Comparison of ENCODE assay signal across 11 mouse cellular contexts in the genomic region with DNA sequence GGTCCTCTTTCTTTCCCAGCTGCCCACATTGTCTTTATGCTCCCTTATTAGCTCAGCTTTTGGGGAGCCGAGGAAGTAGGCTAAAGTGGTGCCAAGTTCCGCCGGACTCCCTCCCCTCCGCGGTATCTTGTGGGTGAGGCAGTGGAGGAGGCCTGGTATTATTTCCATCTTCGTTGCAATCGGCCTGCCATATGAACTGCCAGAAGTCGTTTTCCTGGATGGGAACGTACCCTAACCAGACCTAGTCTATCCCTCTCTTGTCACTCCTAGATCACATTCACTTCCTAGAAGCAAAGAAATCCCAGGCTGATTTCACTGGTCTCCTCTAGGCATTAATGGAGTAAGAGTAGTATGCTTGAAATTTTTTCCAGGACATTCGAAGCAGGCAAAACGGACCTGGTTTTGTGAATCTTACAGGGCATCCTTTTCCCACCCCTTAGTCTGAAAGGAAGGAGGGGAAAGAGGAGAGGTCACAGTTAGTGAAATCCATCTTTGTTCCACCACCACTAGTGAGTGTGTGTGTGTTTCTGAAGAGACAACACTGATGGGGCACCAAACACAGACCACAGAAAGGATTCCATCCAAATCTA. TPM values are rescaled to one million over a fixed set of nuclear protein-coding genes. Genes with fewer than 3 reads are reported as not detected.
DNase-seq lines count a peak whose midpoint lies in the region; ATAC-seq and TF ChIP-seq lines count a peak whose summit lies in the region.
"Had no signal": no experiment of that assay in that cellular context is flagged by ENCODE, and none has a peak within 500 bp of the region (broad histone marks: within the 10 kb centered on the region; RNA-seq: fewer than 3 reads in every experiment).

No protein-coding gene starts in this region.

- H3K27ac ChIP-seq in forebrain, postnatal 0 days (ENCODE audit: low read depth, low read length) = no peak overlapping the region
- no peak overlapping the region for H3K27ac ChIP-seq in forebrain, embryonic 14.5 days (ENCODE audit: low read depth, low read length)
- H3K27ac ChIP-seq in kidney, embryonic 15.5 days = no peak overlapping the region
- H3K27ac ChIP-seq: embryonic facial prominence, embryonic 15.5 days; limb, embryonic 12.5 days had no signal

- H3K27me3 ChIP-seq in forebrain, postnatal 0 days (ENCODE audit: insufficient read depth, low read length) = peaks cover 66% of the 10 kb centered on the region
- H3K27me3 ChIP-seq in forebrain, embryonic 14.5 days (replicated peaks; ENCODE audit: control insufficient read depth, insufficient read depth, low read length) = peaks cover 63% of the 10 kb centered on the region
- H3K27me3 ChIP-seq in kidney, embryonic 15.5 days = peaks cover 81% of the 10 kb centered on the region
- peaks cover 60% of the 10 kb centered on the region for H3K27me3 ChIP-seq in E14TG2a.4 (ENCODE audit: insufficient read depth, low read length)

- DNase-seq in forebrain, postnatal 0 days = peak; percentile 32
- no peak for DNase-seq in forebrain, embryonic 14.5 days (ENCODE audit: low spot score)
- DNase-seq in kidney, postnatal 14 days = no peak
- no peak for DNase-seq in left cerebral cortex, postnatal 25 days (ENCODE audit: low spot score in 2 of 2)
- no peak for DNase-seq in thymus, postnatal 10 days (ENCODE audit: low spot score in 2 of 2)

- TF ChIP-seq CTCF in forebrain, postnatal 0 days (IDR thresholded peaks at IDR 0.05; ENCODE audit: low read depth) = no peak
- no peak for TF ChIP-seq CTCF in E14TG2a.4 (conservative IDR thresholded peaks at IDR 0.05; ENCODE audit: low read length)

- H3K36me3 ChIP-seq in forebrain, postnatal 0 days (ENCODE audit: insufficient read depth) = no peaks in the 10 kb centered on the region
- no peaks in the 10 kb centered on the region for H3K36me3 ChIP-seq in forebrain, embryonic 14.5 days (ENCODE audit: control insufficient read depth, insufficient read depth, low read length)
- H3K36me3 ChIP-seq in kidney, embryonic 15.5 days = no peaks in the 10 kb centered on the region
- no peaks in the 10 kb centered on the region for H3K36me3 ChIP-seq in E14TG2a.4 (ENCODE audit: insufficient read depth, low read length)
- H3K36me3 ChIP-seq: embryonic facial prominence, embryonic 15.5 days; limb, embryonic 12.5 days had no signal

- H3K4me3 ChIP-seq in forebrain, postnatal 0 days (ENCODE audit: low read depth, low read length) = no peak overlapping the region
- no peak overlapping the region for H3K4me3 ChIP-seq in forebrain, embryonic 14.5 days (ENCODE audit: low read depth, low read length)
- H3K4me3 ChIP-seq in kidney, embryonic 15.5 days (replicated peaks) = no peak overlapping the region
- peak overlapping the region; percentile 64 for H3K4me3 ChIP-seq in E14TG2a.4 (replicated peaks; ENCODE audit: low read length)

- no peak overlapping the region for H3K9ac ChIP-seq in forebrain, postnatal 0 days
- H3K9ac ChIP-seq in forebrain, embryonic 14.5 days (ENCODE audit: low read length) = no peak overlapping the region
- no peak overlapping the region for H3K9ac ChIP-seq in kidney, embryonic 15.5 days
- H3K9ac ChIP-seq: embryonic facial prominence, embryonic 15.5 days; limb, embryonic 12.5 days had no signal

- no peaks in the 10 kb centered on the region for H3K4me1 ChIP-seq in forebrain, postnatal 0 days (ENCODE audit: insufficient read depth)
- peaks cover 3% of the 10 kb centered on the region; the same call in 1 of the 2 replicates for H3K4me1 ChIP-seq in forebrain, embryonic 14.5 days (ENCODE audit: control insufficient read depth, insufficient read depth, low read length)
- H3K4me1 ChIP-seq in kidney, embryonic 15.5 days = peaks cover 15% of the 10 kb centered on the region
- peaks cover 11% of the 10 kb centered on the region for H3K4me1 ChIP-seq in E14TG2a.4 (replicated peaks; ENCODE audit: low read depth, low read length)

- intact Hi-C loops in left cerebral cortex, postnatal 25 days (cut with DNase I) = loop anchor here (10.0 kb wide), 1 partner anchor 645 kb away; no protein-coding TSS in a partner anchor

- WGBS in forebrain, postnatal 0 days = 2% methylated on average over 11 of the region's 11 CpGs
- WGBS in forebrain, embryonic 14.5 days = 0% methylated on average over 11 of the region's 11 CpGs
- WGBS in kidney, embryonic 15.5 days = under 1% methylated on average over 11 of the region's 11 CpGs

- H3K9me3 ChIP-seq in forebrain, postnatal 0 days (ENCODE audit: low read length) = no peaks in the 10 kb centered on the region
- no peaks in the 10 kb centered on the region for H3K9me3 ChIP-seq in forebrain, embryonic 14.5 days (replicated peaks; ENCODE audit: control insufficient read depth, low read length)
- H3K9me3 ChIP-seq in kidney, embryonic 15.5 days (replicated peaks) = no peaks in the 10 kb centered on the region
- no peaks in the 10 kb centered on the region for H3K9me3 ChIP-seq in E14TG2a.4 (ENCODE audit: low read length)
- H3K9me3 ChIP-seq: embryonic facial prominence, embryonic 15.5 days; limb, embryonic 12.5 days had no signal

- no peak overlapping the region for H3K4me2 ChIP-seq in forebrain, postnatal 0 days (ENCODE audit: low read depth)
- no peak overlapping the region for H3K4me2 ChIP-seq in forebrain, embryonic 14.5 days (ENCODE audit: low read length)
- peak overlapping the region; percentile 41; the same call in 1 of the 2 replicates for H3K4me2 ChIP-seq in kidney, embryonic 15.5 days

- ATAC-seq in forebrain, postnatal 0 days = no peak
- ATAC-seq in forebrain, embryonic 14.5 days = no peak
- no peak for ATAC-seq in kidney, embryonic 15.5 days (replicated peaks; ENCODE audit: low FRiP score)
- peak; percentile 8 to 16; a peak in 1 of 4 replicates for ATAC-seq in hematopoietic stem cell, adult 5-6 weeks (replicated peaks in 1 of 2; ENCODE audit: insufficient read depth in 1 of 2, low FRiP score in 2 of 2, low TSS enrichment in 1 of 2, low read depth in 1 of 2, poor library complexity in 2 of 2, severe bottlenecking in 2 of 2)

RNA-seq across cellular contexts. Expression of gene Spag6, which starts 5.7 kb away (rescaled TPM):
- total RNA-seq in forebrain, postnatal 0 days (2014; rRNA removed) = not detected in 2 replicates
- 0.06 and 0.21 TPM in 2 replicates for polyA plus RNA-seq in forebrain, postnatal 0 days (2015; fragmentation: Nextera tagmentation; extraction: Ambion mirVana)
- 0.09 and 0.18 TPM in 2 replicates for polyA plus RNA-seq in forebrain, embryonic 14.5 days (2014; fragmentation: Nextera tagmentation; extraction: Ambion mirVana)
- polyA plus RNA-seq in kidney, embryonic 15.5 days (2015; fragmentation: Nextera tagmentation; extraction: Ambion mirVana) = 0.26 TPM in 1 of 2 replicates, not detected in the other
- total RNA-seq in hematopoietic stem cell, adult 5-6 weeks (2017) = not detected in 2 replicates
- total RNA-seq in left cerebral cortex, postnatal 25 days (2021) = 1 to 10 TPM; 5.4 to 6.0 TPM
- polyA plus RNA-seq: embryonic facial prominence, embryonic 15.5 days; inflammation-experienced regulatory T-cells, adult 6 months had no signal

RNA-seq across cellular contexts. Expression of gene Bmi1, which starts 22.7 kb away (rescaled TPM):
- total RNA-seq in forebrain, postnatal 0 days (2014; rRNA removed) = 92.2 and 94.7 TPM in 2 replicates
- polyA plus RNA-seq in forebrain, postnatal 0 days (2015; fragmentation: Nextera tagmentation; extraction: Ambion mirVana) = 17.4 and 21.4 TPM in 2 replicates
- 45.8 and 48.9 TPM in 2 replicates for polyA plus RNA-seq in forebrain, embryonic 14.5 days (2014; fragmentation: Nextera tagmentation; extraction: Ambion mirVana)
- 29.0 and 35.9 TPM in 2 replicates for polyA plus RNA-seq in kidney, embryonic 15.5 days (2015; fragmentation: Nextera tagmentation; extraction: Ambion mirVana)
- 53.8 and 66.8 TPM in 2 replicates for total RNA-seq in hematopoietic stem cell, adult 5-6 weeks (2017)
- 10 to 100 TPM; 43.9 to 46.6 TPM for total RNA-seq in left cerebral cortex, postnatal 25 days (2021)

RNA-seq across cellular contexts. Expression of gene Commd3, which starts 27.3 kb away (rescaled TPM):
- total RNA-seq in forebrain, postnatal 0 days (2014; rRNA removed) = 164 and 184 TPM in 2 replicates
- 256 and 334 TPM in 2 replicates for polyA plus RNA-seq in forebrain, postnatal 0 days (2015; fragmentation: Nextera tagmentation; extraction: Ambion mirVana)
- 291 TPM in 2 replicates for polyA plus RNA-seq in forebrain, embryonic 14.5 days (2014; fragmentation: Nextera tagmentation; extraction: Ambion mirVana)
- polyA plus RNA-seq in kidney, embryonic 15.5 days (2015; fragmentation: Nextera tagmentation; extraction: Ambion mirVana) = 205 and 229 TPM in 2 replicates
- 188 and 197 TPM in 2 replicates for total RNA-seq in hematopoietic stem cell, adult 5-6 weeks (2017)
- total RNA-seq in left cerebral cortex, postnatal 25 days (2021) = 10 to 100 TPM; 84.9 to 92.7 TPM

Comparison
In these comparisons a context has a peak if more than half of its experiments do, and no peak if none do; other contexts are left out.
1. ATAC-seq: peak in hematopoietic stem cell, adult 5-6 weeks (2 of 2); none in forebrain, postnatal 0 days (single experiment), forebrain, embryonic 14.5 days (single experiment) and kidney, embryonic 15.5 days (single experiment).